Mouse (Mus musculus): ENCODE measurements around the gene Arhgef2. TPM values are rescaled to one million over a fixed set of nuclear protein-coding genes. Genes with fewer than 3 reads are reported as not detected.
"Not testable (repeated sequence)": the region's sequence is repeated elsewhere in the genome, so short reads cannot be mapped to it uniquely, and the experiment has no call there.

Gene Arhgef2
- total and polyA plus RNA-seq, 3 experiments: 26.3 to 37.5 (median 33.3) TPM

GRCm38 (mm10) chr3:88591044-88591443 lies 14.7 kb upstream of the Arhgef2 start:
- DNase-seq: no peak

- DNase-seq: peak; percentile 22
Observed at GRCm38 (mm10) chr3:88591950-88592731, 13.6 kb upstream of the Arhgef2 start.

DNA sequence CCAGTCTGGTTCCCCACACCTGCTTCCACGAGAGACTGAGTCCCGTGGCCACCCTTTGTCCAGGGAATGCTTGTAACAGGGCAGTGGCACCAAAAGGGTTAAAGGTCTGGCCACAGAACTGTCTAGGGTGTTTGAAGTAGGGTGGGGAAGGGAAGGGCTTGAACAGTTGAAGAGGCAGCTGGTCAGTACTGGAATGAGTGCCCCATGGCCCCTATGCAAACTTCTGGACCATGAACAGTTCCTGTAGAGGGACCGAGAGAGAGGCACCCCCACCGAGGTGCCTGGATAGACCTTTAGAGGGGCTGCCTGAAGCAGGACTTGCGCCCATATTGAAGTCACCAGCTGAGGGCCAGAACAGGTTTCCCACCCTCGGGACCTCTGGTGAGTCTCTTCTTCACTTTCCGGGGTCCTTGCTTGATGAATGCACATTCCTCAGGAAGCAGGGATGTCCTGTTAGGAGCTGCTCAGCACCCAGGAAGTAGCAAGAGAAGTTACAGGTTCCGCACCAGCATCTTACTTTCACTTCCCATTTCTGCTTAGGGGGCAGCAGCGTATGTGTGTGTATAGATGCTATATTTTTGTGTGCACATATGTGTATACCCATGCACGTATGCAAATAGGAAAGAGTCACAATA lies 12.7 kb upstream of the Arhgef2 start:
- no peak for DNase-seq

DNA sequence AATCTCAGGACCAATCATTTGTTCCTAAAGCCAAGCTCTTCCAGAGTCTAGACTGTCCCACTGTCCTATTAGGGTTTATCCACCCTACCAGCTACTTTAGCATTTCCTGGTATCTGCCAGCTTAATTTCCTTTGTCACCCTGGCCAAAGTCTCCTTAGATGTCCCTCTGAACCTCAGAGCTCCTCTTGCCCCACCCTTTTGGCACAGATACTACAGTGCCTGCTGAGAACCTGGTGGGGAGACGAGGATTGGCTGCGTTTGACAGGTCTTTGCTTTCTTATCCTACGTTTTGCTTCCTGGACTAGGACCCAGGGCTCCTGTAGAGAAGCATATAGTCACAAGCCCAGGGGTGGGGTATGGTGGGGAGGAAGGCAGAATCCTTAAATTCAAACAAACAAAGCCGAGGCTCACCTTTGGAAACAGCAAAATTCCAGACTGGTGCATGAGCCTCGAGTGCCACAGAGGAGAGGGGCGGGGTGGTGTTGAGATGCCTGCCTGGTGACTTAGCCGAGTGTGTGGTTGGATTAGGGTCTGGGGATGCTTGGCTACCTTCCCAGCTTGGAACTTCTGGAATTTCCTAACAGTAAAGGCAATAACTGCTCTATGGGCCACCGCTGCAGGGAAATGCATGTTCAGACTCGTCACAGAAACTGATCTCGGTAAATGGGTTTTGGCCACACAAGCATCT lies 11.7 kb upstream of the Arhgef2 start:
- no peak for DNase-seq

GRCm38 (mm10) chr3:88596547-88596946 lies 9.2 kb upstream of the Arhgef2 start:
- not testable (repeated sequence) for DNase-seq

GRCm38 (mm10) chr3:88602466-88602865 lies 3.3 kb upstream of the Arhgef2 start:
- no peak for DNase-seq

DNA sequence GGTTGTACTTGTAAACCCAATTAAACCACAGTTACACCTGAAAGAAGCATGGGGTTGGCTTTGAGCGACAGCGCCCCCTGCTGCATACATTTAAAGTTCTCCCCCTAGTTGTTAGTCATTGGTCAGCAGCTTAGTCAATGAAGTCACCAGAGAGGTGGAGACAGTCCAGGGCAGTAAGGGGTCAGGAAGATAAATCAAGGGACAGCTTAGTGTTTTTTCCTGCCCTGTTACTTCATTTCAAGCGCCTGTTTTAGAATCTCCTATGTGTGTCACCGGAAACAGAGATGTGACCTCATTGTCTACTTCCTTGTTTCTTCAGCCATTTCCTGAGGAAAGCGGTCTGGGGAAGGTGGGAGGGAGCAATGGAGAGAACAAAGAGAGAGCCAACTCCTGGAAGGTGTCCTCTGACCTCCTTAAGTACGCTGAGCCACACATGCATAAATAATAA lies 2.0 kb upstream of the Arhgef2 start:
- peak; percentile 87 for DNase-seq

GRCm38 (mm10) chr3:88604863-88605262 lies 903 bp upstream of the Arhgef2 start:
- DNase-seq: no peak

- peak; percentile 88 for DNase-seq
Observed at GRCm38 (mm10) chr3:88607065-88607757, 1.4 kb downstream of the Arhgef2 start.

GRCm38 (mm10) chr3:88607758-88608138 lies 2.0 kb downstream of the Arhgef2 start:
- no peak for DNase-seq

DNA sequence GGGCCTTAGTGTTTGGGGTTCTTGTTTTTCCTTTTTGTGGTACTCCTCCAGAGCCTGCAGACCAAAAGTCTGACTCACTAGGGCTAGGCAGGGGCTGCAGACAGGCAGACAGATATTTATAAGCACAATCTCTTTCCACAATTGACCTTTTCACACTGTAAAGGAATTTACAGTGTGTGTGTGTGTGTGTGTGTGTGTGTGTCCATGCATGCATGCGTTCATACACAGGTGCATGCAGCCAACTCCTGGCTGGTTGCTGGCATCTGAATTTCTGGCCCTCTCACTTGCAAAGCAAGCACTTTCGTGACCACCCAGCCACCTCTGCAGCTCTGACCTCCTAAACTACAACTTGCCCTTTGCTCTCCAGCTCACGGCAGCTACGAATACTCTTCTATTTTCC lies 3.3 kb downstream of the Arhgef2 start:
- DNase-seq: no peak

DNA sequence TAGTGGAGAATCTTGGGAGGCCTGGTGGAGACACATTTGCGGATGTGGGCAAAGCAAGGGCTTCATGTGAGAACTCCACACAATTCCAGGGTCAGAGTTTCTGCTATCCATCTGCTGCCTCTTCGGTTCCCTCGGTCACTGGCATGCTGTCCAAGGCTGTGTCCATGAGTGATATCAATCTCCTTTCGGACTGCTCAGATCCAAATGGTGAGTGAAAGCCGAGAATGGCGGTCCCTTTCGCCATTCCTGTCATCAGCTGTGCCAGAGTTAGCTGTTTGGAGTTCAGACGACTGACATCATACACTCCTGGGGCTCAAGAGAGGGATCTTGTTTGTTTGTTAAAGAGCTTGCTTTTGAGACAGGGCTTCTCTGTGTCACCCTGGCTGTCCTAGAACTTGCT lies 8.7 kb downstream of the Arhgef2 start:
- no peak for DNase-seq

DNA sequence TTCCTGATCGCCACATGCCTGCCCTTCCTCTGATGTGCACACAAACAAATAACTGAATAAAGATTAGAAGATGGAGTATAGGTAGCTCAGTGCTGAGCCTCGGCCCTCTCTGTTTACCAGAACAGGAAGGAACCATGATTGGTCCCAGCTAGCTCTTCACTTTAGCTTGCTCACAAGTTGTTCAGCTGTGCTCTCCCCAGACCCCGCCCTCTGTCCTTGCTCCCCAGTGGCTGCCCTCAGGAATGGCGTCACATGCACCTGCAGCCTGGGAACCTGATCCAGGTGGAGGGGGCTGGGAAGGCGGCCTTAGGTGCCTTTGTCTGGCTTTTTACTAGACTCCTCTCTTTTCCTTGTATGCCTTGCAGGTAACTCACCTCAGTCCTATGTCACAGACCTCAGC lies 9.4 kb downstream of the Arhgef2 start:
- no peak for DNase-seq

- peak; percentile 53 for DNase-seq
Observed at GRCm38 (mm10) chr3:88615902-88616391, 10.2 kb downstream of the Arhgef2 start.

DNA sequence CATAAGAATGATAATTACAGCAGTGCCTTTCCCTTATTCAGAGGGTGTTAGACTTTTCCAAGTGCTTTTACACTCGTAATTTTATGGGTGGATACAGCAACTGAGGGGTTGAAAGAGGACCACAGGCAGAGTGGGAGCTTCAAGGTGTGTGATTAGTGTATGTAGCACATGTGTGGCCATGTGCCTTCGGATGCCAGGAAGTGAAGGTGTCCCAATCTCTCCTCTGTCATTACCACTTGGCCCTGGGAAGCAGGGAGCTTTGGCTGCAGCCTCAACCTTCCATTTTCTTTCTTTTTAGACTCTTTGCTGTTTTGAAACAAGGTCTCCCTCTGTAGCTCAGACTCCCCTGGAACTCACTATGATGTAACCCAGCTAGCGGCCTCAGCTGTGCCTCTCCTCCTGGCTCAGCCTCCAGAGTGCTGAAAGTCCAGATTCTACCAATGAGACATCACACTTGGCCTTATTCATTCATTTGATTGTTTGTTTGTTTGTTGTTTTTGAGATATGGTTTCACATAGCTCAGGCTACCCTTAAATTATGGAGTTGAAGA lies 11.3 kb downstream of the Arhgef2 start:
- DNase-seq: no peak

DNA sequence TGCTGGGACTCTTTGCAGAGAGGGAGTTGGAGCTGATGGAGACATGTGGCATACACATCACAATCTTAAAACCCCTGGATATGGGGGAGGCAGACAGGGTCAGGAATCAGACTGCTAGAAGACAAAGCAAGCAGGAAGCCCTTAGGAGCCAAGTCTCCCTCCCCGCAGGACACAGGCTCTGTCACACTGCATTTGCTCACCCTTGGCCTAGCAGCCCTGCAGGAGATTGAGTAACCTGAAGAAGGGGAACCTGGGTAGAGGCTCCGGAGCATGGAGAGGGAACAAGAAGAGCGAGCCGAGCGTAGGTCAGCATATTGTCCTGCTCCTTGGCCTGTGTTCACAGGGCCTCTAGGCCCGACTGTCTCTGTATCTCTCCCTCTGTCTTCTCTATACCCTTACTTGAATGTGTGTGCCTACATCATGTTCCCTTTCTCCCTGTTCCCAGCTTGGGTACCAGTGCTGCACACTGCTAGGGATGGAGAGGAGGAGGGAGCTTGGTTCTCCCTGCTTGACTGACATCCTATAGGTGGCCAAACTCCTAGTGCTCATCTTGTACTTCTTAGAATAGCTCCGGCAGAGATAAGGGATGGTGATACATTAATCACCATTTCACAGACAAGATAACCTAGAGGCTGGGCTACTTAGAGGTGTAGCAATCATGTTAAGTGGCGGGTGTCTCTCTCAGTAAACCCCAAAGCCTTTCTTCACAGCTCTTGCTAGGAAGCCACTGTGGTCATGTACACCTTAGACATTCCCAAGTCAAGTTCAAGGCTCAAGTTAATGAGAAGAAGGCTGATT lies 12.5 kb downstream of the Arhgef2 start:
- no peak for DNase-seq

- DNase-seq: no peak
Observed at GRCm38 (mm10) chr3:88619113-88620097, 13.6 kb downstream of the Arhgef2 start.

- DNase-seq: no peak
Observed at GRCm38 (mm10) chr3:88620146-88620991, 14.6 kb downstream of the Arhgef2 start.

All from adrenal gland, adult 2 months (tissue).